Mouse (Mus musculus): ENCODE results near the gene Calcrl.

Gene Calcrl

GRCm38 (mm10) chr2:84388023-84388416, 37.2 kb downstream of the Calcrl start:
- DNase-seq = no peak

- DNase-seq = peak; percentile 26
These were observed 37.7 kb downstream of the Calcrl start for GRCm38 (mm10) chr2:84387394-84388022.

- peak; percentile 52 for DNase-seq
These were observed 38.4 kb downstream of the Calcrl start for GRCm38 (mm10) chr2:84386563-84387393.

- no peak for DNase-seq
These were observed 40.1 kb downstream of the Calcrl start for GRCm38 (mm10) chr2:84384911-84385693.

GRCm38 (mm10) chr2:84383828-84384227, 41.4 kb downstream of the Calcrl start:
- no peak for DNase-seq

- no peak for DNase-seq
These were observed 42.7 kb downstream of the Calcrl start for GRCm38 (mm10) chr2:84382556-84382955.

GRCm38 (mm10) chr2:84381997-84382396, 43.2 kb downstream of the Calcrl start:
- no peak for DNase-seq

- peak; percentile 41 for DNase-seq
These were observed 44.4 kb downstream of the Calcrl start for GRCm38 (mm10) chr2:84380816-84381215.

GRCm38 (mm10) chr2:84378678-84379077, 46.5 kb downstream of the Calcrl start:
- peak; percentile 77 for DNase-seq

GRCm38 (mm10) chr2:84369256-84369655, 56.0 kb downstream of the Calcrl start:
- DNase-seq = no peak

- no peak for DNase-seq
These were observed 58.5 kb downstream of the Calcrl start for GRCm38 (mm10) chr2:84366742-84367141.

GRCm38 (mm10) chr2:84365266-84365665, 59.9 kb downstream of the Calcrl start:
- no peak for DNase-seq

GRCm38 (mm10) chr2:84362779-84363719, 62.2 kb downstream of the Calcrl start:
- no peak for DNase-seq

GRCm38 (mm10) chr2:84358690-84359343, 66.4 kb downstream of the Calcrl start:
- no peak for DNase-seq

- no peak for DNase-seq
These were observed 69.9 kb downstream of the Calcrl start for GRCm38 (mm10) chr2:84355281-84355680.

- no peak for DNase-seq
These were observed 77.8 kb downstream of the Calcrl start for GRCm38 (mm10) chr2:84347376-84347775.

GRCm38 (mm10) chr2:84343756-84344155, 81.5 kb downstream of the Calcrl start:
- DNase-seq = no peak

- DNase-seq = peak; percentile 51
These were observed 87.3 kb downstream of the Calcrl start for GRCm38 (mm10) chr2:84337774-84338450.

GRCm38 (mm10) chr2:84336331-84336730, 88.9 kb downstream of the Calcrl start:
- no peak for DNase-seq

- no peak for DNase-seq
These were observed 108.9 kb downstream of the Calcrl start for GRCm38 (mm10) chr2:84316185-84316805.

- peak; percentile 11 for DNase-seq
These were observed 128.7 kb downstream of the Calcrl start for GRCm38 (mm10) chr2:84296517-84296916.

Measured in kidney, adult 9 months (tissue).